7 mouse cellular contexts compared by ENCODE assay signal in the genomic region with DNA sequence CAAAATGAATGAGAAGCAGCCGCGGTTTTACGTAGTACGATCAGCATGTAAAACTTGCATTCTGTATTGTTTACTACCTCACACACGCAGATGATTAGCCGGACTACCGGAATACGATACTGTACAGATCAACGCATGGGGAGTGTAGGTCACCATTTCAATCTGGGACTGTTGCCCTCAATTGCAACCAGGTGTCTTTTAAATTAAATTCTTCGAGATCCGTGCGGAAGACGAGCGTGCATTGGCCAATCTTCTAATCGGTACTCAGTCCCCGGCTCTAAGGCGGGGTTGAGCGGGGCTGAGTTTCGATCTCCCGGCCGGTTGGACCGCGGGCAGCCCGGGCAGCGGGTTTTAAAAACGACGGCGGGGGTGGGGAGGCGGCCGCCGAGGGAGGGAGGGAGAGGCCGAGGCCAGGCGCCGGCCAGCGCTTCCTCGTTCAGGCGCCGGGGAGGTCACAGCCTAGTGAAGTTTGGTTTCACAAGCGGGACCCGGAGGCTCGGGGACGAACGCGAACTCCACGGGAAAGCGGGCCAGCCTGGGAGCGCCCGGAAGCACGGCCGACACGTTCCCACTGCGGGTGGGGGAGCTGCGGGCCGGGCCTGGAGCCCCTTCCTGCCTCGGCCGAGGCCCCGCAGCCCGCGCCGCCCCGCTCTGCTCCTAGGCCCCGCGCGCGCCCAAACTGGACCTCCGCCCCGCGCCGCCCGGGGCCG. TPM values are rescaled to one million over a fixed set of nuclear protein-coding genes. Genes with fewer than 3 reads are reported as not detected.
DNase-seq lines count a peak whose midpoint lies in the region; ATAC-seq lines count a peak whose summit lies in the region.

No protein-coding gene starts in this region.

- ATAC-seq in common myeloid progenitor, adult 5-6 weeks (replicated peaks; ENCODE audit: low read depth, poor library complexity, severe bottlenecking), result peak; percentile 10; the same call in 1 of the 2 replicates
- ATAC-seq in limb, embryonic 11.5 days (ENCODE audit: insufficient number of reproducible peaks, low FRiP score, low TSS enrichment, low read depth), result peak; percentile 32; the same call in 1 of the 2 replicates
- peak; percentile 45 for ATAC-seq in midbrain, embryonic 11.5 days (ENCODE audit: low FRiP score)

- peak; percentile 77 to 92 for DNase-seq in adrenal gland, adult (ENCODE audit: inconsistent age in 2 of 2, low spot score in 1 of 2)
- DNase-seq in gastrocnemius, postnatal 10 days, result peak; percentile 65
- peak; percentile 70 for DNase-seq in induced T-regulatory cell, adult 2 months (ENCODE audit: low read depth)
- peak; percentile 72 for DNase-seq in limb, embryonic 11.5 days (ENCODE audit: low spot score)
- DNase-seq in midbrain, embryonic 11.5 days (ENCODE audit: low spot score, missing footprints), result peak; percentile 94
- DNase-seq in skeletal muscle tissue, adult 2 months (ENCODE audit: low read depth, low spot score), result peak; percentile 47

- H3K4me2 ChIP-seq in limb, embryonic 11.5 days (ENCODE audit: low read depth, severe bottlenecking), result peak overlapping the region; percentile 56
- peak overlapping the region; percentile 65 for H3K4me2 ChIP-seq in midbrain, embryonic 11.5 days

- H3K4me3 ChIP-seq in limb, embryonic 11.5 days (ENCODE audit: low read depth, low read length), result peak overlapping the region; percentile 90
- H3K4me3 ChIP-seq in midbrain, embryonic 11.5 days (ENCODE audit: low read depth, low read length), result peak overlapping the region; percentile 98

- H3K9me3 ChIP-seq in limb, embryonic 11.5 days (ENCODE audit: control insufficient read depth, low read length), result no peaks in the 10 kb centered on the region
- no peaks in the 10 kb centered on the region for H3K9me3 ChIP-seq in midbrain, embryonic 11.5 days (ENCODE audit: control insufficient read depth, low read length)

- H3K36me3 ChIP-seq in limb, embryonic 11.5 days (ENCODE audit: control insufficient read depth, insufficient read depth, low read length), result no peaks in the 10 kb centered on the region
- no peaks in the 10 kb centered on the region for H3K36me3 ChIP-seq in midbrain, embryonic 11.5 days (ENCODE audit: control insufficient read depth, insufficient read depth, low read length)

- H3K4me1 ChIP-seq in limb, embryonic 11.5 days (ENCODE audit: control insufficient read depth, insufficient read depth, low read length), result peaks cover 3% of the 10 kb centered on the region; the same call in 1 of the 2 replicates
- peaks cover 13% of the 10 kb centered on the region for H3K4me1 ChIP-seq in midbrain, embryonic 11.5 days (ENCODE audit: control insufficient read depth, insufficient read depth, low read length)

- H3K27ac ChIP-seq in limb, embryonic 11.5 days (replicated peaks; ENCODE audit: low read depth, low read length), result peak overlapping the region; percentile 100
- peak overlapping the region; percentile 96 for H3K27ac ChIP-seq in midbrain, embryonic 11.5 days (ENCODE audit: low read depth, low read length)

- peak overlapping the region; percentile 97 for H3K9ac ChIP-seq in limb, embryonic 11.5 days (ENCODE audit: low read length)
- peak overlapping the region; percentile 95 for H3K9ac ChIP-seq in midbrain, embryonic 11.5 days (ENCODE audit: low read length)

- under 1% methylated on average over 66 of the region's 71 CpGs for WGBS in limb, embryonic 11.5 days
- WGBS in midbrain, embryonic 11.5 days, result under 1% methylated on average over 62 of the region's 71 CpGs

- H3K27me3 ChIP-seq in limb, embryonic 11.5 days (ENCODE audit: control insufficient read depth, insufficient read depth, low read length), result no peaks in the 10 kb centered on the region
- no peaks in the 10 kb centered on the region for H3K27me3 ChIP-seq in midbrain, embryonic 11.5 days (ENCODE audit: control insufficient read depth, insufficient read depth, low read length)

RNA-seq across cellular contexts. Expression of a gene that starts 0.7 kb away (rescaled TPM):
- 138 and 166 TPM in 2 replicates for total RNA-seq in common myeloid progenitor, adult 5-6 weeks (2017)
- 10 to 100 TPM; 38.2 to 47.5 TPM for total RNA-seq in gastrocnemius, postnatal 10 days (2021)
- 138 and 149 TPM in 2 replicates for polyA plus RNA-seq in limb, embryonic 11.5 days (2014; fragmentation: Nextera tagmentation; extraction: Ambion mirVana)
- 101 and 105 TPM in 2 replicates for polyA plus RNA-seq in midbrain, embryonic 11.5 days (2014; fragmentation: Nextera tagmentation; extraction: Ambion mirVana)

Comparison
In these comparisons a context has a peak if more than half of its experiments do, and no peak if none do; other contexts are left out.
1. Peak in every context shown above with its lines: DNase-seq, ATAC-seq, H3K4me3 ChIP-seq and H3K27ac ChIP-seq.